Mouse (Mus musculus) bone marrow, adult 2 months (tissue): Measurements from ENCODE around the gene Rfc2.

Source experiments
- CTCF ChIP-seq: fragments of 200-500 bp; IDR thresholded peaks from 2 replicates; pipeline ENCODE4 v1.5.1; 2011; ENCODE audit warnings: low read length, control low read depth; ENCODE audit not compliant: control insufficient read depth, insufficient read depth
- POLR2A ChIP-seq: fragments of 200-500 bp; IDR thresholded peaks from 2 replicates; pipeline ENCODE4 v1.6.1; 2011; ENCODE audit warnings: low read depth, mild to moderate bottlenecking, control low read depth, low read length, borderline replicate concordance; ENCODE audit not compliant: control insufficient read depth

DNA sequence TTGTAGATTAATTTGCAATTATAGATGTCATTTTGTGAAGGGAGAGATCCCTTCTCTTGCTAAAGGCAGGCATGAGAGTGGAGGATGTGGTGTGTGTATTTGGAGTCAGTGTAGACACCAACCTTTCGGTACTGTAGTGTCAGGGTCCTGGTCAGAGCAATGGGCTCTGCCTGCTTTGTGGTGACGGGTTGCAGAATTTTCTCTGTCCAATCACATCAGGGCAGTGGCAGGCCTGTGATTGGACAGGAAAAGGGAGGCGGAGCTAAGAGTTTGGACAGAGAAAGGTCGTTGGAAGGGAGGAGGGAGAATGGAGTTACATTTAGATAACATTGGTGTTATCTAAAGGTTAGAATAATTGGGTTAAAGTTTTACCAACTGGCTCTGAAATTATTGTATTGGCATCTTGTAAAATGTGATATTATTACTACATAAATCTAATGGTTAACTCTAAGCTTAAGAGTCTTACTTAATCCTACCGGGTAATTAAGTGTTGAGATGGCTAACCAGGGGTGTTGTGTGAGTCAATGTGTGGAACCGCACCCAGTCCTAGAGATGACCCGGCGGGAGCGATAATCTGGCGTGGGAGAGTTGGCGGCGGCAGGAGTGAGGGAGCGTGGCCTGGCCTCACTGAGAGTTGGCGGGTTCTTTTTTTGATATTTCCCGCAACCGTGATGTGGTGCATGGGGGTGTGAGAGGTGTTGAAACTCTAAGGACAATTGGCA, 20.6 kb upstream of the Rfc2 start:
- no peak for TF ChIP-seq CTCF
- TF ChIP-seq POLR2A = no peak
